Mouse (Mus musculus): Measurements from ENCODE around the gene Tbc1d30.

DNA sequence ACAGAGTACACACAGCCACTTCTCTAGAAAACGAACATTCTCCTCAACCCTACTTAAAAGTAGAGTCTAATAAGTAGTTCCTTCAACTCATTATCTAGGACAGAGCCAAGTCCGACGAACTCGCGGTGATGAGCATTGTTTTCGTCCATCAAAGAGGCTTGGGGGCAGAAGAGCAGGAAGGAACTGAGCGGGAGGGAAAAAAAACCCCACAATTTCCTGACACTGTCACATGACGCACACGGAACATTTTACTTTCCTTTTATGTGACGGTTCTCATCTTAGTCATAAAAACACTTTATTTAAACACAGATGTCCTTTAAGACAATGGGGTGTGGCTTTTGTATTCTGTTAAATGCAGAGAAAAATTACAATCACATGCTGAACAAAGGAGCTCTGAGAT, 34.7 kb downstream of the Tbc1d30 start:
- TF ChIP-seq CTCF (IDR thresholded peaks at IDR 0.05; ENCODE audit: borderline replicate concordance, insufficient read depth, low read length) (no peak), POLR2A (IDR thresholded peaks at IDR 0.05; ENCODE audit: low read depth, low read length) (no peak)

All from embryonic fibroblast, embryonic 13.5 days (primary cell).